In the genomic region with DNA sequence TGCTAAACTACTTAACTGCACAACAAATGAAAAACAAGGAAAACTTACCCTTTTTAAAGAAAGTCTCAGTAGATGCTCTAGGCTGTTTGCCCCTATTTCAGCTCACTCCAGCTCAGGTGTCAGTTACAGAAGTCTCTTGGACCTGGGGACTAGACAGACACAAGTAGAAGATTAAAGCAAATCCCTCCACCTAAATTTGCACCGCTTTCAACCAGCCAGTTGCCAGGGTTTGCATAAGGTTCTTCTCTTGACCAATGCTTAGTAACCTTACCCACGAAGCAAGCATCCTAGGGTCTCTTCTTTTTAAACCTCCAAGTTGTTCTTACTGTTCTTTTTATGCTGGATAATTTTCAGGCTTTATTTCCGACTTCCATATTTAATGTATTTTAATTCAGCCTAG, we compare ENCODE assay signal across 8 mouse cellular contexts. TPM values are rescaled to one million over a fixed set of nuclear protein-coding genes. Genes with fewer than 3 reads are reported as not detected.
DNase-seq lines count a peak whose midpoint lies in the region; ATAC-seq and TF ChIP-seq lines count a peak whose summit lies in the region.

A gene (minus strand): TSS at position 101 of the 400 bp plus-strand sequence.

- TF ChIP-seq CTCF in midbrain, postnatal 0 days (IDR thresholded peaks at IDR 0.05), result no peak
- TF ChIP-seq CTCF in thymus, adult 2 months (IDR thresholded peaks at IDR 0.05; ENCODE audit: borderline replicate concordance, control insufficient read depth, extremely low read depth, insufficient read depth, low read length, poor library complexity), result no peak

- DNase-seq in lung, postnatal 36 days, result no peak
- DNase-seq in midbrain, postnatal 0 days (ENCODE audit: low spot score), result no peak
- no peak for DNase-seq in thymus, adult 2 months
- no peak for DNase-seq in spleen, adult 12 weeks (ENCODE audit: low spot score)
- DNase-seq in cerebellum, postnatal 4 days (ENCODE audit: low spot score in 2 of 2), result no peak

- H3K36me3 ChIP-seq in lung, embryonic 15.5 days, result no peaks in the 10 kb centered on the region
- no peaks in the 10 kb centered on the region for H3K36me3 ChIP-seq in embryonic facial prominence, embryonic 13.5 days
- H3K36me3 ChIP-seq in intestine, embryonic 15.5 days, result no peaks in the 10 kb centered on the region
- H3K36me3 ChIP-seq in midbrain, postnatal 0 days (ENCODE audit: insufficient read depth, low read length), result no peaks in the 10 kb centered on the region
- no peaks in the 10 kb centered on the region for H3K36me3 ChIP-seq in thymus, adult 2 months (ENCODE audit: control insufficient read depth, insufficient read depth, low read length)

- no peaks in the 10 kb centered on the region for H3K9me3 ChIP-seq in lung, embryonic 15.5 days
- H3K9me3 ChIP-seq in embryonic facial prominence, embryonic 13.5 days, result no peaks in the 10 kb centered on the region
- no peaks in the 10 kb centered on the region for H3K9me3 ChIP-seq in intestine, embryonic 15.5 days
- H3K9me3 ChIP-seq in midbrain, postnatal 0 days (ENCODE audit: low read length), result no peaks in the 10 kb centered on the region

- no peak within 1 kb of the TSS for H3K4me2 ChIP-seq in lung, embryonic 15.5 days
- H3K4me2 ChIP-seq in embryonic facial prominence, embryonic 13.5 days, result no peak within 1 kb of the TSS
- no peak within 1 kb of the TSS for H3K4me2 ChIP-seq in intestine, embryonic 15.5 days (replicated peaks)
- H3K4me2 ChIP-seq in midbrain, postnatal 0 days (ENCODE audit: low read depth, low read length, poor library complexity, severe bottlenecking), result no peak within 1 kb of the TSS

- H3K4me3 ChIP-seq in lung, embryonic 15.5 days, result no peak within 1 kb of the TSS
- no peak within 1 kb of the TSS for H3K4me3 ChIP-seq in embryonic facial prominence, embryonic 13.5 days
- H3K4me3 ChIP-seq in intestine, embryonic 15.5 days (replicated peaks), result no peak within 1 kb of the TSS
- H3K4me3 ChIP-seq in midbrain, postnatal 0 days (ENCODE audit: low read depth, low read length), result no peak within 1 kb of the TSS
- H3K4me3 ChIP-seq in thymus, adult 2 months (ENCODE audit: control insufficient read depth, insufficient read depth, low read length), result no peak within 1 kb of the TSS

- WGBS in lung, embryonic 15.5 days, result 66% methylated on average over 3 of the region's 3 CpGs
- WGBS in embryonic facial prominence, embryonic 13.5 days, result 52% methylated on average over 3 of the region's 3 CpGs
- WGBS in intestine, embryonic 15.5 days, result 67% methylated on average over 3 of the region's 3 CpGs
- 71% methylated on average over 3 of the region's 3 CpGs for WGBS in midbrain, postnatal 0 days
- 95% methylated on average over 3 of the region's 3 CpGs for WGBS in thymus, adult 2 months

- no peak within 1 kb of the TSS for H3K9ac ChIP-seq in lung, embryonic 15.5 days
- H3K9ac ChIP-seq in embryonic facial prominence, embryonic 13.5 days, result no peak within 1 kb of the TSS
- no peak within 1 kb of the TSS for H3K9ac ChIP-seq in intestine, embryonic 15.5 days
- no peak within 1 kb of the TSS for H3K9ac ChIP-seq in midbrain, postnatal 0 days (replicated peaks; ENCODE audit: low read length, poor library complexity, severe bottlenecking)

- peaks cover 7% of the 10 kb centered on the region for H3K4me1 ChIP-seq in lung, embryonic 15.5 days
- peaks cover 8% of the 10 kb centered on the region; the same call in 1 of the 2 replicates for H3K4me1 ChIP-seq in embryonic facial prominence, embryonic 13.5 days
- no peaks in the 10 kb centered on the region for H3K4me1 ChIP-seq in intestine, embryonic 15.5 days (replicated peaks)
- H3K4me1 ChIP-seq in midbrain, postnatal 0 days (ENCODE audit: insufficient read depth, low read length), result no peaks in the 10 kb centered on the region
- H3K4me1 ChIP-seq in thymus, adult 2 months (replicated peaks; ENCODE audit: control insufficient read depth, insufficient read depth, low read length), result peaks cover 9% of the 10 kb centered on the region

- no peak within 1 kb of the TSS for H3K27ac ChIP-seq in lung, embryonic 15.5 days
- no peak within 1 kb of the TSS for H3K27ac ChIP-seq in embryonic facial prominence, embryonic 13.5 days
- H3K27ac ChIP-seq in intestine, embryonic 15.5 days, result no peak within 1 kb of the TSS
- no peak within 1 kb of the TSS for H3K27ac ChIP-seq in midbrain, postnatal 0 days (ENCODE audit: low read depth, low read length)
- H3K27ac ChIP-seq in thymus, adult 2 months (ENCODE audit: control insufficient read depth, insufficient read depth, low read length), result no peak within 1 kb of the TSS

- TF ChIP-seq POLR2A in thymus, adult 2 months (IDR thresholded peaks at IDR 0.05; ENCODE audit: control insufficient read depth, extremely low read depth, insufficient read depth, low read length, poor library complexity), result no peak

- H3K27me3 ChIP-seq in lung, embryonic 15.5 days, result no peaks in the 10 kb centered on the region
- H3K27me3 ChIP-seq in embryonic facial prominence, embryonic 13.5 days, result no peaks in the 10 kb centered on the region
- no peaks in the 10 kb centered on the region for H3K27me3 ChIP-seq in intestine, embryonic 15.5 days (replicated peaks)
- H3K27me3 ChIP-seq in midbrain, postnatal 0 days (ENCODE audit: insufficient read depth, low read length), result no peaks in the 10 kb centered on the region
- no peaks in the 10 kb centered on the region for H3K27me3 ChIP-seq in thymus, adult 2 months (ENCODE audit: control insufficient read depth, insufficient read depth, low read length)

- no peak for ATAC-seq in lung, embryonic 15.5 days (ENCODE audit: borderline replicate concordance, extremely low read depth, low FRiP score, low TSS enrichment)
- no peak for ATAC-seq in embryonic facial prominence, embryonic 13.5 days (ENCODE audit: insufficient number of reproducible peaks, insufficient read depth, low FRiP score, low TSS enrichment, low read depth)
- no peak for ATAC-seq in intestine, embryonic 15.5 days
- no peak for ATAC-seq in midbrain, postnatal 0 days (ENCODE audit: low FRiP score)

RNA-seq across cellular contexts. Expression of the gene that starts here (rescaled TPM):
- 41.3 and 42.7 TPM in 2 replicates for polyA plus RNA-seq in lung, embryonic 15.5 days (2015; fragmentation: Nextera tagmentation; extraction: Ambion mirVana)
- 58.5 and 62.2 TPM in 2 replicates for polyA plus RNA-seq in embryonic facial prominence, embryonic 13.5 days (2015; fragmentation: Nextera tagmentation; extraction: Ambion mirVana)
- 21.1 and 28.8 TPM in 2 replicates for polyA plus RNA-seq in intestine, embryonic 15.5 days (2015; fragmentation: Nextera tagmentation; extraction: Ambion mirVana)
- total RNA-seq in midbrain, postnatal 0 days (2014; rRNA removed), result 85.3 and 88.2 TPM in 2 replicates
- 44.6 and 52.9 TPM in 2 replicates for polyA plus RNA-seq in midbrain, postnatal 0 days (2015; fragmentation: Nextera tagmentation; extraction: Ambion mirVana)
- polyA plus RNA-seq in thymus, adult 2 months (2012; rRNA removed), result 9.1 and 10.1 TPM in 2 replicates
